Mouse (Mus musculus) urinary bladder, postnatal 36 days (tissue): Measurements from ENCODE around the gene Bhmt.
"Not testable (repeated sequence)": the region's sequence is repeated elsewhere in the genome, so short reads cannot be mapped to it uniquely, and the experiment has no call there.

ENCODE experiments used
- DNase-seq, 2 experiments: peaks; one replicate each; pipeline ENCODE4 v3.0.0; 2022; ENCODE audit warnings: low spot score in 2 of 2, mixed read lengths in 1 of 2

The Bhmt gene

DNA sequence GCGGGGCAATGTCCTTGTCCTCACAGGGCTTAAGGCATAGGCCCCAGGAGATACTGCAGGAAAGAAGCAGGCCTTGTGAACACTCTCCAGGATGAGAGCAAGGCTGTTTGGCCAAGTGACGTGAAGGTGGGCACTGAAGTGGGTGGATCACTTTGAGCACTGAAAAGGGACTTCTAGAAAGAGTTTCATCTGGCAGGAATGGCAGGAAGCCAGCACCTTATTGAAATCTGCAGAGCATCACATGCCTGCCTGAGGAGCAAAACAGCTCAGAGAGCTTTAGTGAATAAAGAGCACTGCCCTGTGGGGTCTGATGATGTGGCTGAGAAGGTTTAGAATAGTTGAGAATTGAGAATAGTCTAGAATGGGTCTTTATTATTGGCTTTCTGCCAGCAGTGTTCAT, 29.3 kb downstream of the Bhmt start:
- DNase-seq = no peak

DNA sequence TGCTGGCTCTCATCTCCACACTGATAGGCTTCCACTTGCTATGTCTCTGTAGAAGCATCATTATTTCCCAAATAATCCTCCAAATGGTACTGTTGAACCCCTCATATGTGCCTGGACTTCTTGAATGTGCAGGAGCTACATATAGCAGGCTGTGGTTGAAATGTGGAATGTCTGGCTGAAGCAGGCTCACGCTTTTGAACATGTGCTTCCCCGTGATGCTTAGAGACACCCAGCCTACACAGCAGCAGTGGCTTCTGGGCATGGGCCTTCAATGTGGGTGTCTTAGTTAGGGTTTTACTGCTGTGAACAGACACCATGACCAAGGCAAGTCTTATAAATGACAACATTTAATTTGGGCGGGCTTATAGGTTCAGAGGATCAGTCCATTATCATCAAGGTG, 30.1 kb downstream of the Bhmt start:
- no peak for DNase-seq

DNA sequence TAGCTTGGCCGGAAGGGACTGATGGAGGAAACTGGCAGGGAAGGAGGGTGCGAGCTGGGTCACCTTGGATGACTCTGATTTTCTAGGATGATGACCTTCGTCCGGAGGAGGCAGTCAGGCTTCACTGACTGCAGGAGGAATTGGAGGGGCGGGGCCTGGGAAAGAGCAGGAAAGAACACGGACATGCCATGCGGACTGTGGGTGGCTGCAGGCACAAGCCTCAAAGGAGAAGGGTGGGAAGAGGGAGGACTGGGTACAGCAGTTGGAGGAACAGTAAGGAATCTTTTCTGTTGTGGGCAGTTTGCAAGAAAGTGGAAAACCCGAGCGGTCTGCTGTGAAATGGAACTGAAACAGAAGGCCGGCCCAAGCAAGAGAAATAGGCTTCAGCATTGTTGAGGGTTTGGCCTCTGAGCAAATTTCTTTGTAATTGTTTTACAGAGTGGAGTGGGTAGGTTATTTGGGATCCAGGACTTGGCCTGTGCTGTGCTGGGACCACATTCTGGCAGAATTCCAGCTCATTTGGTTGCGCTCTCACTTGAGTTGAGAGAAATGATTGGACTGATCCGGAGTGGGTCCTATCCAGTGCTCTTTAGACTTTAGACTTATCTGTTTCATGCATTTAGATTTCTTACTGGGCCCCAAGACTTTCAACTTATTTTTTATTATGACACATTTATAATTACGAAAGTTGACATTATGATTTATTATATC, 30.7 kb downstream of the Bhmt start:
- DNase-seq = no peak

DNA sequence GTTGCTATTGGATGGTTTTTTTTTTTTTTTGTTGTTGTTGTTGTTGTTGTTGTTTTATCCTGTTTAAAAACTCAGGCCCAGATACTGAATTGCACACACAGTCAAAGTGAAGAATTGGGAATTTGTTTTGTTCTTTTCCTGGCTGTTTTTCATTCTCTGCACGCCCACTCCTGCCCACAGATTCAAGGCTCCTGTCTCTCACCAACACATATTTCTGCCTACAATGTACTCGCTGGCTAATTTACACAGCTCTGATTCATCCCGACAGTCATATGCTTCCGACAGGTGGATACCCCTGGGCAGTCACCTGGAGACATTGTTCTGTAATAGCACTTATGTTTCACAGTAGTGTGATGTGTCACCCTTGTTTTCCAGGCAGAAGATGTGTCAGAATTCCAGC, 33.1 kb downstream of the Bhmt start:
- no peak for DNase-seq

DNA sequence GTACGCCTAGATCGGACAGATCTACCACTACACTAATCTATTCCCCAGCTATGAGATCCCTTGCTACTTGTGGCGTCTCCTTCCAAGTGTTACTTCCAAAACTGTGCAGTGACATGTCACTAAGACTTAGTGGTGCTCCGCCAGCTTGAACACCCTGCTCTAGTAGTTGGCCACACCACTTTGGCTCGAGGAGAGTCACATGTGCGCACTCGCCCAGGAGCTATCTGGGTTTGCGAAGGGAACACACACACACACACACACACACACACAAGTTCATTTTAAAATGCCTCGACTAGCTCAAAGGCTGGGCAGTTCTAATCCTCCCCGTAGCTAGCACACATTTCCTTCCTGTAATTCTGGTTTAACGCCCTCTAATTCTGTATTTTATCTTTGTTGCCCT, 36.2 kb downstream of the Bhmt start:
- DNase-seq = no peak

DNA sequence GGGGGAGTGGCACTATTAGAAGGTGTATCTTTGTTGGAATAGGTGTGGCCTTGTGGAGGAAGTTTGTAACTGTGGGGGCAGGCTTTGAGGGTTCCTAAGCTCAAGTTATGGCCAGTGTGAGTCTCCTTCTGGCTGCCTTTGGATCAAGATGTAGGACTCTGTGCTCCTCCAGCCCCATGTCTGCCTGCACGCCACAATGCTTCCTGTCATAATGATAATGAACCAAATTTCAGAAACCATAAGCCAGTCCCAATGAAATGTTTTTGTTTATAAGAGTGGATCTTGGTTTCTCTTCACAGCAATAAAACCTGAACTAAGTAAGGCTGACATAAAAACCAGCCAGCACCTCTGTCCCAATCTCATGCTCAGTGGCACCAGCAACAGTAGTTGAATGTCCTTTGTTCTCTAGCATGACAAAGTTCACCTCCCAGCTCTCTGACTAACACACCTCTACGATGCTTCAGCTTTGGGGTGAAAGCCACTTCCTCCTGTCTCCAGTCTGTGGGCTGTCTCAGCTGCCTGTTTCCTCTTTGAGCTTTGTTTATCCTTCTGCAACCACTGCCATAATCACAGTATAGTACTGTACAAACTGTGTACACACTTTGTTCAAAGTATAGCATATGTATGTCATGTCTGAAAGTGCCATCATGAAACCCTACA, 44.6 kb downstream of the Bhmt start:
- DNase-seq = no peak

DNA sequence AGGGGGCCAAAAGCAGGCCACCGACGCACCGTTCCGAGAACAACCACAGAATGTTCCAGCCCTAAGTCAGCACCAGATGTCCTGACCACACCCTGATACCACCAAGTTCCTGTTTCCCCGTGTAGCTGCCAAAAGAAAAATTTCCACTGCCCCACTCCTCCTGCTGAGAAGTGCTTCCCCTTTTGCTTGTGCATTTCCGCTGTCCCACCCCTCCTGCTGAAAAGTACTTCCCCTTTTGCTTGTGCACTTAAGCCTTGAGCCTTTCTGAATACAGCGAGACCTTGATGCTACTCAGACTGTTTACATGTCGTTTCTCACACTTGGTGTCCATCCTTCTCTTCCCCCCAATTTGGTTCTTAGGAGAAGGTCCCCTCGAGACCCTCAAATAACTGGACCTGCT, 55.2 kb downstream of the Bhmt start:
- DNase-seq = not testable (repeated sequence)

DNA sequence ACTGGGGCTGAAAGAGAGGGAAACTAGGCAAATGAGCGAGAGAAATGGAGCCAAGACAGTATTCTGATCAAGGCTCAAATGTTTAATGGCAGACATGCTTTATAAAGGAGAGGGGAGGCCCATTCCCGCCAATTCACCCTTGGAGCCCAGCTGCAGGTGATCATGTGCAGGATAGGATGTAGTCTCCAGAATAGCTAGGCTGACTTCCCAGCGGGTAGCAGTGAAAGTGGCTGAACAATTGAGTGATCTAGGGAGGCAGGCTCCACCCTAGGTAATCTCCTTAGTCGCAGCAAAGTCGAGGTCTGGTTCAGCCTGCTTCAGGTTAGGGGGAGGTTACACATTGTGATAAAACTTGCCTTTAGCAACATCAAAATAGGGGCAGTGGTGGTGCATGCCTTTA, 57.3 kb downstream of the Bhmt start:
- DNase-seq = no peak

DNA sequence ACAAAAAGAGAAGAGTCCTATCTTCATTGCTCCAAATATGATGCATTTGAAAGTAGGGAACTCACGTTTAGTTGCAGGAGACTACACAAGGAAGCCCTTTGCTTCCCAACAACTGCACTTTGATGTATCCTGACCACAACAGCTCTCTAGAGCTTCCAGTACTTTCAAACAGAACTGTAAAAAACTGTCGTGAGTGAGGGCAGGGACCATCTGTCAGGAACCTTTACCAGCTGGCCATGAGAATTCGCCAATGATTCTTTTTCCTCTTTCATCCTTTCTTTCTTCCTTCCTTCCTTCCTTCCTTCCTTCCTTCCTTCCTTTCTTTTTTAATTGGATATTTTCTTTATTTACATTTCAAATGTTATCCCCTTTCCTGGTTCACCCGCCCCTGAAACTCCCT, 68.1 kb downstream of the Bhmt start:
- DNase-seq = no peak
